ENCODE assay signal across 8 mouse cellular contexts in genomic region chr3:87930078-87930795, GRCm38 (mm10). TPM values are rescaled to one million over a fixed set of nuclear protein-coding genes. Genes with fewer than 3 reads are reported as not detected.
A peak's percentile ranks its signal among the peaks of the same experiment; 100 is the strongest.
DNase-seq lines count a peak whose midpoint lies in the region; ATAC-seq lines count a peak whose summit lies in the region.

Gene Isg20l2 (plus strand): TSS chr3:87930314.
Gene Rrnad1 (minus strand): TSS chr3:87930717.

- peak within 1 kb of the TSS; percentile 82 for H3K4me3 ChIP-seq in intestine, embryonic 14.5 days (ENCODE audit: low read depth, low read length)

- ATAC-seq in intestine, embryonic 14.5 days (replicated peaks; ENCODE audit: low FRiP score, low TSS enrichment, low read depth): peak; percentile 98

- peaks cover 19% of the 10 kb centered on the region for H3K4me1 ChIP-seq in intestine, embryonic 14.5 days (replicated peaks; ENCODE audit: control insufficient read depth, insufficient read depth, low read length)

- DNase-seq in adrenal gland, adult (ENCODE audit: inconsistent age in 2 of 2, low spot score in 1 of 2): peak; percentile 98 to 99
- DNase-seq in embryo, embryonic 10.5 days (ENCODE audit: low spot score): peak; percentile 98
- DNase-seq in gastrocnemius, postnatal 14 days: peak; percentile 98
- peak; percentile 99 for DNase-seq in intestine, embryonic 14.5 days (ENCODE audit: low spot score)
- DNase-seq in left cerebral cortex, postnatal 14 days (ENCODE audit: low spot score in 2 of 2): peak; percentile 97 to 98
- DNase-seq in mesoderm, embryonic 11.5 days (ENCODE audit: low read depth, low spot score): peak; percentile 98
- DNase-seq in right cerebral cortex, postnatal 36 days (ENCODE audit: low spot score in 2 of 2): peak; percentile 97
- peak; percentile 98 for DNase-seq in yolk sac, embryonic 10.5 days (ENCODE audit: low spot score)

- H3K27me3 ChIP-seq in intestine, embryonic 14.5 days (replicated peaks; ENCODE audit: control insufficient read depth, insufficient read depth, low read length): no peaks in the 10 kb centered on the region

- intact Hi-C loops in gastrocnemius, postnatal 14 days (cut with DNase I; ENCODE audit: low total_unique reads): loop anchor here (10.0 kb wide), 1 partner anchor 55 kb away; no protein-coding TSS in a partner anchor
- intact Hi-C loops in left cerebral cortex, postnatal 14 days (cut with DNase I): loop anchor here (2.0 to 10.0 kb wide), 2 partner anchors 45 to 55 kb away; partner anchors contain the start of gene Prcc

- H3K4me2 ChIP-seq in intestine, embryonic 14.5 days (ENCODE audit: low read length): peak within 1 kb of the TSS; percentile 80

- peak within 1 kb of the TSS; percentile 83 for H3K27ac ChIP-seq in intestine, embryonic 14.5 days (ENCODE audit: low read depth)

- H3K9ac ChIP-seq in intestine, embryonic 14.5 days (ENCODE audit: low read length): peak within 1 kb of the TSS; percentile 77

- peaks cover 64% of the 10 kb centered on the region for H3K36me3 ChIP-seq in intestine, embryonic 14.5 days (ENCODE audit: control insufficient read depth, insufficient read depth, low read length)

- under 1% methylated on average over 76 of the region's 78 CpGs for WGBS in intestine, embryonic 14.5 days

- H3K9me3 ChIP-seq in intestine, embryonic 14.5 days (ENCODE audit: control insufficient read depth, low read length): no peaks in the 10 kb centered on the region

RNA-seq across cellular contexts. Expression of gene Isg20l2, which starts in this region (rescaled TPM):
- 1 to 10 TPM; 9.0 to 9.6 TPM for total RNA-seq in gastrocnemius, postnatal 14 days (2021)
- polyA plus RNA-seq in intestine, embryonic 14.5 days (2014; fragmentation: Nextera tagmentation; extraction: Ambion mirVana): 32.8 and 35.9 TPM in 2 replicates
- total RNA-seq in left cerebral cortex, postnatal 14 days (2021): 10 to 100 TPM; 14.3 to 15.2 TPM

RNA-seq across cellular contexts. Expression of gene Rrnad1, which starts in this region (rescaled TPM):
- 1 to 10 TPM; 3.6 to 3.9 TPM for total RNA-seq in gastrocnemius, postnatal 14 days (2021)
- polyA plus RNA-seq in intestine, embryonic 14.5 days (2014; fragmentation: Nextera tagmentation; extraction: Ambion mirVana): 17.9 and 21.8 TPM in 2 replicates
- 10 to 100 TPM; 17.7 to 19.0 TPM for total RNA-seq in left cerebral cortex, postnatal 14 days (2021)

Comparison
In these comparisons a context has a peak if more than half of its experiments do, and no peak if none do; other contexts are left out.
1. Peak in every context shown above with its lines: DNase-seq, ATAC-seq, H3K4me3 ChIP-seq and H3K27ac ChIP-seq.